Mouse (Mus musculus): Measurements from ENCODE around the gene Ces2f.
"Not testable (repeated sequence)": the region's sequence is repeated elsewhere in the genome, so short reads cannot be mapped to it uniquely, and the experiment has no call there.

The Ces2f gene

GRCm38 (mm10) chr8:104947056-104947455, at the start of gene Ces2f:
Ces2f (plus strand) TSS chr8:104947356.
- DNase-seq (ENCODE audit: low spot score): no peak

GRCm38 (mm10) chr8:104901746-104902145, 45.4 kb upstream of the Ces2f start:
- DNase-seq (ENCODE audit: low spot score): no peak

GRCm38 (mm10) chr8:104907111-104907510, 40.0 kb upstream of the Ces2f start:
- DNase-seq (ENCODE audit: low spot score): no peak

GRCm38 (mm10) chr8:104909021-104909420, 38.1 kb upstream of the Ces2f start:
- DNase-seq (ENCODE audit: low spot score): not testable (repeated sequence)

- not testable (repeated sequence) for DNase-seq (ENCODE audit: low spot score)
These were observed 37.5 kb upstream of the Ces2f start for GRCm38 (mm10) chr8:104909651-104910050.

GRCm38 (mm10) chr8:104925972-104926596, 21.1 kb upstream of the Ces2f start, which contains the start of gene Ces2e:
Ces2e (plus strand) TSS chr8:104926260.
- DNase-seq (ENCODE audit: low spot score): no peak

- DNase-seq (ENCODE audit: low spot score): no peak
These were observed 19.9 kb upstream of the Ces2f start for GRCm38 (mm10) chr8:104927301-104927700.

GRCm38 (mm10) chr8:104944665-104945064, 2.5 kb upstream of the Ces2f start:
- DNase-seq (ENCODE audit: low spot score): no peak

GRCm38 (mm10) chr8:104949031-104949430, 1.9 kb downstream of the Ces2f start:
- DNase-seq (ENCODE audit: low spot score): no peak

- no peak for DNase-seq (ENCODE audit: low spot score)
These were observed 14.4 kb downstream of the Ces2f start, which contains the start of gene Ces2g for GRCm38 (mm10) chr8:104961537-104961961. Ces2g (plus strand) TSS chr8:104961718.

- DNase-seq (ENCODE audit: low spot score): no peak
These were observed 15.2 kb downstream of the Ces2f start for GRCm38 (mm10) chr8:104962229-104962901.

- DNase-seq (ENCODE audit: low spot score): no peak
These were observed 16.3 kb downstream of the Ces2f start for GRCm38 (mm10) chr8:104963375-104963894.

- no peak for DNase-seq (ENCODE audit: low spot score)
These were observed 37.0 kb downstream of the Ces2f start for GRCm38 (mm10) chr8:104984126-104984525.

GRCm38 (mm10) chr8:104984942-104985341, 37.8 kb downstream of the Ces2f start:
- no peak for DNase-seq (ENCODE audit: low spot score)

- no peak for DNase-seq (ENCODE audit: low spot score)
These were observed 51.0 kb downstream of the Ces2f start for GRCm38 (mm10) chr8:104998191-104998590.

GRCm38 (mm10) chr8:104999183-104999582, 52.0 kb downstream of the Ces2f start:
- DNase-seq (ENCODE audit: low spot score): no peak

GRCm38 (mm10) chr8:105000586-105000985, 53.4 kb downstream of the Ces2f start, which contains the start of gene Ces2h:
Ces2h (plus strand) TSS chr8:105000853.
- no peak for DNase-seq (ENCODE audit: low spot score)
